Mouse (Mus musculus): ENCODE data around the gene Daam1. TPM values are rescaled to one million over a fixed set of nuclear protein-coding genes. Genes with fewer than 3 reads are reported as not detected.
A peak's percentile ranks its signal among the peaks of the same experiment; 100 is the strongest.

The Daam1 gene
- polyA plus RNA-seq, 1 experiment from 2014 or later = 18.2 TPM

DNA sequence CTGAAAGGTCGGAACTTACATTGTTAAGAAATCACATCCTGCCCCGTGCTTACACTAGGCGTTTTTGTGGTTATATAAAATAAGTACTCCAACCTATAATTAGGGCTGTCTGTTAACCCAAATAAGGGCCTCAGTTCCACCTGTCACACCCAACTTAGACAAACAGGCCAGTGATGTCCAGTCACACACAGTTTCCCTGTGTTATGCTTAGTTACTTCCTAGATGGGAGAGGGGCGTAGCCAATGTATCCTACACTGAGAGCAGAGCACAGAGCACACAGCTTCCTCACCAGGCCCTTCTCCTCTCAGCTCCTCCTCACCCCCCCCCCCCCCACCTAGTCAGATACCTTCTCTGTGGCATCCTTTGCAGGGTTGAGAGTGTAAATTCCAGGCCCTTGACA is 41.5 kb downstream of the Daam1 start:
- no peak for ATAC-seq (ENCODE audit: low FRiP score)
- Histone ChIP-seq H3K9ac (no peak overlapping the region), H3K36me3 (replicated peaks) (no peaks in the 10 kb centered on the region), H3K4me3 (replicated peaks) (no peak overlapping the region), H3K4me2 (no peak overlapping the region), H3K27ac (no peak overlapping the region), H3K9me3 (no peaks in the 10 kb centered on the region), H3K27me3 (no peaks in the 10 kb centered on the region), H3K4me1 (peaks cover 12% of the 10 kb centered on the region)
- WGBS = 90% methylated on average over 4 of the region's 4 CpGs

DNA sequence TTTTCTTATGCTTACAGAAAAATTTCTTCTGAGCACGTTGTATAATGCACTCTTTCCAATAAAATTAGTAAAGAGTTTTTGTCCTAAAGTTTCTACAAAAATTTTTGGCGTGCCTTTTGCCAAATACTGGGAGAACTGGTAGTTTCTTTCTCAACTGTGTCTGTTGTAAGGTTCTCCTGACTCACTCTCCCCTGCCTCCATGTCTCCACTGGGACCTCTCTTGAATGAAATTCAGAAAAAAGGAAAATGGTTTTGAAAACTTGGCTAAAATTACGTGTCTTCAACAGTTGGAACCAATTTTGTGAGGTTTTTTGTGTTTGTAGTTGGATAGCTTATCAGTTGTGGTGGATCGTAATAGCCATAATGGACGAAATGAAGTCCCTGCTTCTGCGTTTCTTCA is 43.7 kb downstream of the Daam1 start:
- Histone ChIP-seq H3K4me3 (replicated peaks) (no peak overlapping the region), H3K4me1 (peaks cover 19% of the 10 kb centered on the region), H3K27me3 (no peaks in the 10 kb centered on the region), H3K9me3 (no peaks in the 10 kb centered on the region), H3K27ac (no peak overlapping the region), H3K9ac (no peak overlapping the region), H3K36me3 (replicated peaks) (no peaks in the 10 kb centered on the region), H3K4me2 (no peak overlapping the region)
- 93% methylated on average over 6 of the region's 6 CpGs for WGBS
- no peak for ATAC-seq (ENCODE audit: low FRiP score)

DNA sequence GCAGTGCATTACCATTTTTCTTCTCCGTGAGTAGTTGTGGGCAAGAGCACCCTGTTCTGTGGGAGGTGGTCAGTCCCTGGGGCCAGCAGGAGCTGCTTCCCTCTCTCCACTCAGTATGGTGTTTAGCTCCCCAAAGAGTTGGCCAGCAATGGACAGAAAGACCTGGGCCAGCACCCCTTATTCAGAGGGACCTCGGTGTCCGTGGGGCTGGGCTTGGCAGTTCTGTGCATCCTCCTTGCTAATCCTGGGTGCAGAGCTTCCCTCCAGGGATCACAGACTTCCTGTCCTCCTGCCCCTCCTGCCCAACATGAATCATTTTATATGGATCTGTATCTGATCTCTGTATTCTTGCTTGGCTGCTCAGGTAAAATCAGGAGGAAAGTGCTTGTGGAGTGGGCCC is 44.1 kb downstream of the Daam1 start:
- Histone ChIP-seq H3K27ac (no peak overlapping the region), H3K4me2 (no peak overlapping the region), H3K9ac (no peak overlapping the region), H3K4me3 (replicated peaks) (no peak overlapping the region), H3K9me3 (no peaks in the 10 kb centered on the region), H3K27me3 (no peaks in the 10 kb centered on the region), H3K4me1 (peaks cover 19% of the 10 kb centered on the region), H3K36me3 (replicated peaks) (no peaks in the 10 kb centered on the region)
- WGBS = 88% methylated on average over 3 of the region's 3 CpGs
- no peak for ATAC-seq (ENCODE audit: low FRiP score)

DNA sequence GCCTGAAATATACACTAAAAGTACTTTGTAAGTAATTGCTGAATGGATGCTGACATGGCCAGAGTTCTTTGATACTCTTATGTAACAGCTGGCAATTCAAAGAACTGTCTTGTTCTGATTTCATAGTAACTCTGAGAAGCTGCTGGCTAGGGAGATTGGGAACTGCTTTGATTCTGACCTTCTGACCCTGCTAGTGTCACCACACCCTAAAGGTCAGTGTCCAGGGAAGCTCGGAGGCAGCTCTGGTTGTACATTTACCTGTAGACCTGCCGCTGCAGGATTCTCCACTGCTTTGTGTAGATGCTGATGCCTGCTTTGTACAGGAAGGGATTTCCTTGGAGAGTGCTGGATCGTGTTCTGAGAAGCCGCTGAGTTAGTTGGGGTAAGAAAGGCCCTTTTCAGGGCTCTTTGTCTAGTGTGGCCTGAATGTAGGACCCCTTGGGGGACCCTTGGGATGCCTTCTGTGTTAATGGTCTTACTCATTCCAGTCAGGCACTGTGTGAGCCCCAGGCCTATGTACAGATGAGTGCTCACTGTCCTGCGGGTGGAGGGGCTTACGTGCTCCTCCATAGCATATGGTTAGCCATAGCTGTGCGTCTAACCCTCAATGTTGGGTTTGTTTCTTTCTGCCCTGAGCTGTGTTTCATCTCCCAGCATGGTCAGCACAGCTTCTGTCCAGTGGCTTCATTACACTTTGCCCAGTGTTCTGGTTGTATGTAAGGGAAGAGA is 45.0 kb downstream of the Daam1 start:
- ATAC-seq (ENCODE audit: low FRiP score) = no peak
- peaks cover 19% of the 10 kb centered on the region for H3K4me1 ChIP-seq
- H3K36me3 ChIP-seq (replicated peaks) = no peaks in the 10 kb centered on the region
- H3K4me3 ChIP-seq (replicated peaks) = no peak overlapping the region
- H3K9me3 ChIP-seq = no peaks in the 10 kb centered on the region
- 0 out of 2 replicates have a peak overlapping the region, but pooled peaks have one; percentile 25 for H3K27ac ChIP-seq
- H3K9ac ChIP-seq = no peak overlapping the region
- 65% methylated on average over 7 of the region's 7 CpGs for WGBS
- H3K27me3 ChIP-seq = no peaks in the 10 kb centered on the region
- no peak overlapping the region for H3K4me2 ChIP-seq

DNA sequence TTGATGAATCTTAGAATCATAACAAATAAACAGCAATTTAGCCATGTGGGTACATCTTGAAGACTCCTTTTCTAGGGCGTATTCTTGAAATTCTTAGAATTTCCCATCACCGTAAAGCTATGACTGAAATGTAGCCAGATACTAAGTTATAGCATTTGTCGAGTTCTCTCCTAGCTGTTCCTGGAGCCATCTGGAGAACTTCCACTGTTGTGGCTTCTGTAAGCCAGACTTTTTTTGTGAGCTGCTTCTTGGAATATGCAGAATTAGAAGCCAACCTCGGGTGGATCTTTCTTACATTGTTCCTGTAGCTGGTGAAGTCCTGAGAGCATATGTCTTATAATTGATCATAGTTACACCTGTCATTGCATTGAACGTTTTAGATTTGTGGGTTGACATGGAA is 50.1 kb downstream of the Daam1 start:
- 90% methylated on average over 5 of the region's 5 CpGs for WGBS
- Histone ChIP-seq H3K4me2 (no peak overlapping the region), H3K9me3 (no peaks in the 10 kb centered on the region), H3K4me1 (peaks cover 24% of the 10 kb centered on the region), H3K9ac (no peak overlapping the region), H3K27ac (no peak overlapping the region), H3K36me3 (replicated peaks) (no peaks in the 10 kb centered on the region), H3K4me3 (replicated peaks) (no peak overlapping the region), H3K27me3 (no peaks in the 10 kb centered on the region)
- no peak for ATAC-seq (ENCODE audit: low FRiP score)

DNA sequence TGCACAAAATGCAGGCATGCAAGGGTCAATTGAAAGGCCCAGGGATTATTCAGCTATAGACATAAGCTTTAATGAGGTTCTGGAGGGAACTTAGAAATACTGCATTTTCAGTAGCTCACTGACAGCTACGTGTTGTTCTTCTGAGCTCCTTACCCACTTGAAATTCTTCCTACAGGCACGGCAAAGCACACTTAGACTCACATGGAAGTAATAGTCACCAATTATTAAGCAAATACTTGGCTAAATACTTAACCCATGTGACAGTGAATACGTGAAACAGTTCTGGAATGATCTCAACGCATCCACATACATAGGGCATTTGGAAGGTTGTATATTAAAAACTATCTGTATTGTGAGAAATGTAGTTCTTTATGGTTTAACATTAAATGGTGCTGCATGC is 50.6 kb downstream of the Daam1 start:
- H3K4me1 ChIP-seq = peaks cover 23% of the 10 kb centered on the region
- H3K9me3 ChIP-seq = no peaks in the 10 kb centered on the region
- no peak for ATAC-seq (ENCODE audit: low FRiP score)
- no peaks in the 10 kb centered on the region for H3K36me3 ChIP-seq (replicated peaks)
- no peak overlapping the region for H3K27ac ChIP-seq
- WGBS = 56% methylated on average over 4 of the region's 4 CpGs
- H3K4me3 ChIP-seq (replicated peaks) = no peak overlapping the region
- H3K9ac ChIP-seq = no peak overlapping the region
- H3K27me3 ChIP-seq = no peaks in the 10 kb centered on the region
- no peak overlapping the region for H3K4me2 ChIP-seq

DNA sequence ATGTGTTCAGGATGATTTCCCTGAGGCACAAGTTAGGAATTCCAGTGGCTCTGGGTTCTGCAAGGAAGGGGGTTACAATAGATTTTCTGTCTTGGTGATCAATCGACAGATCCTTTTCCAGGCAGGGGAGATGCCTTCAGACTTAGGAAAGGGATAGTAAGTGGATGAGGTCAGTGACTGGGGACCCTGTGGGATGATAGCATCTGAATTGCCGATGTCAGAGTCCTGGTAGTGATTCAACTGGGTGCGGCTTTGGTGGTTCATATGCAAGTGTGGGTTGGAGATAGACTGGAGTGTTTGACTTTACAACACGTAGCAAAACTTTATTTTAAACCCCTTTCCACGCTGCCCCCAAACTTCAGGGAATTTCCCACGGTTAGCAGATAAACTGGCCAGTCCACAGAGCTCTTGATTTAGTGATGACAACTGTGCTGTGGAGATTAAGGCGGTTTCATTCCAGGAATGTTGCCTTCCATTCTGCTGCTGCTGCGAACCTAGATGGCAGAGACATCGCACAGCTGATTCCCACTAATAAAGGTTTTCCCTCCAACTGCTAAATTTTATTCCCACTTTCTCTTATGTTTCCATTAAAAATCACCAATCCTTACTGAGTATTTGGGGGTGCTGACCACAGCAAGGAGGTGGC is 52.3 kb downstream of the Daam1 start:
- Histone ChIP-seq H3K4me3 (replicated peaks) (no peak overlapping the region), H3K36me3 (replicated peaks) (no peaks in the 10 kb centered on the region), H3K4me1 (peaks cover 18% of the 10 kb centered on the region), H3K27ac (no peak overlapping the region), H3K4me2 (no peak overlapping the region), H3K9ac (no peak overlapping the region), H3K9me3 (no peaks in the 10 kb centered on the region), H3K27me3 (no peaks in the 10 kb centered on the region)
- WGBS = 89% methylated on average over 9 of the region's 9 CpGs
- ATAC-seq (ENCODE audit: low FRiP score) = no peak

DNA sequence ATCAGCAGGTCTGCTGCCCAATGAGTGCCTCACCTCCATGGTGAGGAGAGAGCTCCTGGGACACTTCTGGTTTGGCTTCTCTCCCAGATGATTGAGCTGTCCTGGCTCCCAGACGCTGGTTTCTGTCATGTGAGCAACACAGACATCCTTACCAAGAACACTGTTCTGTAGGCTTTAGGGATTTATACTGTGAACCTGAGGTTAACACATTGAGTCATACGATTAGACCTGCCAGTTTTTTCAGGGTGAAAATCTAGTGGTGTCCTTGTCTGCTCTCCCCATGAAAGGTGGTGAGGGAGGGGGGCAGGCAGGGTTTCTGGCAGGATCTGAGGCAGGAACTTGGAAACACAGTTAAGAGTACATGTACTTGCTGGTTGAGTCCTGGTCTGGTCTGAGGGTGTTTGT is 54.3 kb downstream of the Daam1 start:
- WGBS = 93% methylated on average over 2 of the region's 2 CpGs
- no peak overlapping the region for H3K4me3 ChIP-seq (replicated peaks)
- H3K9ac ChIP-seq = no peak overlapping the region
- no peak overlapping the region for H3K27ac ChIP-seq
- no peak for ATAC-seq (ENCODE audit: low FRiP score)
- no peaks in the 10 kb centered on the region for H3K36me3 ChIP-seq (replicated peaks)
- no peaks in the 10 kb centered on the region for H3K9me3 ChIP-seq
- peaks cover 16% of the 10 kb centered on the region for H3K4me1 ChIP-seq
- no peaks in the 10 kb centered on the region for H3K27me3 ChIP-seq
- no peak overlapping the region for H3K4me2 ChIP-seq

DNA sequence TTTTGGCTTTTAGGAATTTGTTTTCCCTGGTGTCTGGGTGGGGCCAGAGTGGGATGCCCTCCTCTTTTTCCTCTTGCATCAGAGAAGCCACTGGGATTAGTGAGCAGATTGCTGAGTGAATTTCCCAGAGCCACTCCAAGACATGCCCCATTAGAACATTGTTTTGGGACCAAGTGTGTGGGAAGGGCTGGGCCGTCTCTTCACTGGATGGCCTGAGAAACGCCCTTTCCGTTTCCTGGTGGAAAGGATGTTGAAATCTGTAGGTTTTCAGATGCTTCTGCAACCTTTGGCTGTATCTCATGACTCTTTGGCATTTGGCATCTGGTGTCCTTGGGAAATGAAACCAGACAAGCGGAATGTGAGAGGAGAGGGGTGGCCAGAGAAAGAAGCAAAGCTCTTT is 54.8 kb downstream of the Daam1 start:
- 84% methylated on average over 4 of the region's 4 CpGs for WGBS
- no peaks in the 10 kb centered on the region for H3K9me3 ChIP-seq
- no peaks in the 10 kb centered on the region for H3K36me3 ChIP-seq (replicated peaks)
- no peak for ATAC-seq (ENCODE audit: low FRiP score)
- peaks cover 16% of the 10 kb centered on the region for H3K4me1 ChIP-seq
- no peak overlapping the region for H3K27ac ChIP-seq
- no peak overlapping the region for H3K9ac ChIP-seq
- H3K4me3 ChIP-seq (replicated peaks) = no peak overlapping the region
- H3K4me2 ChIP-seq = no peak overlapping the region
- no peaks in the 10 kb centered on the region for H3K27me3 ChIP-seq

DNA sequence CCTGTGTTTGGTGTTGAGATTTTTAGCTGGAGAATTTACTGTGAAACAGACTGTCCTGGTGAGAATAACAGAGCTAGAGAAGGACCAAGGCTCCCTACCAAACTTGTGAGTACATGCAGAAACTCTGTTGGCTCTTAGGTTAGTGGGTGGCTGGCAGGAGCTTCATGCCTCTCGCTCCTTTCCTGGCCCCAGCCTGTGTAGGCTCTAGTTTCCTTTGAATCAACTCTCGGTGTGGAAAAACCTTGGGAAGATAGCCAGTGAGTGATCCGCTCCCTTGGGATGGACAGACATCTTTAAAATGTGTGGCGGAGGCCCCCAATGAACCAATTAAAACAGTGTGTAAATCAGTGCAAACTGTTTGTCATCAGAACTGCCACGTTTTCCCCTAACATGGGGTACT is 55.5 kb downstream of the Daam1 start:
- Histone ChIP-seq H3K27me3 (no peaks in the 10 kb centered on the region), H3K4me2 (no peak overlapping the region), H3K36me3 (replicated peaks) (no peaks in the 10 kb centered on the region), H3K9me3 (no peaks in the 10 kb centered on the region), H3K4me3 (replicated peaks) (no peak overlapping the region), H3K9ac (no peak overlapping the region), H3K27ac (no peak overlapping the region), H3K4me1 (peaks cover 19% of the 10 kb centered on the region)
- ATAC-seq (ENCODE audit: low FRiP score) = no peak
- 82% methylated on average over 5 of the region's 5 CpGs for WGBS

DNA sequence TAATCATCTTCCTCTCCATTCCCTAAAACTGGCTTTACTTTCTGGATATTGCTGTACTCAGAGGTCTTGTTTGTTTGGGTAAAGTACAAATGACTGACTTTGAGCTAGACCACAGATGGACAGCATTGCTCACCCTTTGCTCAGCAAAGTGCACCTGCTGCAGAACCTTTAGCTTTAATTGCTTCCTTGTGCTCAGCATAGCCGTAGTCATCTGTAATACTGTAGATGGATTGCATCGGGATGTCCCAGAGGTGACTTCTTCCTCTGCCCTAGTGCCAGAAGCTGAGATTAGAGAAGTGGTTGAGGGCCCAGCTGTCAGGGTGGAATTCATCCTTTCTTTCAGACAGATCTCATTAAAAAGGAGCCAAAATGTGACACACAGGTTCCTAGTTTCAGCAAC is 56.1 kb downstream of the Daam1 start:
- 73% methylated on average over 2 of the region's 2 CpGs for WGBS
- H3K27ac ChIP-seq = no peak overlapping the region
- no peak for ATAC-seq (ENCODE audit: low FRiP score)
- H3K4me1 ChIP-seq = peaks cover 21% of the 10 kb centered on the region
- no peaks in the 10 kb centered on the region for H3K9me3 ChIP-seq
- H3K27me3 ChIP-seq = no peaks in the 10 kb centered on the region
- no peak overlapping the region for H3K9ac ChIP-seq
- no peak overlapping the region for H3K4me2 ChIP-seq
- no peaks in the 10 kb centered on the region for H3K36me3 ChIP-seq (replicated peaks)
- no peak overlapping the region for H3K4me3 ChIP-seq (replicated peaks)

DNA sequence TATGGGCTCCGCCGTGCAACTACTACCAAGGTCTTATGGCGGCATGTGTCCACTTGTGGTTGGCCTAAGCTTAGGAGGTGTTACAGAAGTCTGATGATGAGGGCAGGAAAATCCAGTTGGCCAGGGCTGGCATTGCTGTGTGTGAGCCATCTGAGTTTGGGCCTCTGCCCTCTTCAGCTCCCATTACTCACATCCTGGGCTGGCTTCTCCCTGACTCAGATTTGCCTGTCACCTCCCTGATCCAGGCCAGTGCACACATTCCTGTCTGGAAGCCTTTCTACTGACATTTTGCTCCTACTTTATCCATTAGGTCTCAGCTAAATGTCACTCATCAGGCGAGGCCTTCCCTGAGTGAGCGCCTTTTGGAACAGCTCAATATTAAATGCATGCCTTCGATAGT is 57.5 kb downstream of the Daam1 start:
- WGBS = 96% methylated on average over 6 of the region's 6 CpGs
- H3K27me3 ChIP-seq = no peaks in the 10 kb centered on the region
- peaks cover 31% of the 10 kb centered on the region for H3K4me1 ChIP-seq
- H3K27ac ChIP-seq = no peak overlapping the region
- no peak overlapping the region for H3K4me2 ChIP-seq
- H3K4me3 ChIP-seq (replicated peaks) = no peak overlapping the region
- ATAC-seq (ENCODE audit: low FRiP score) = no peak
- no peaks in the 10 kb centered on the region for H3K36me3 ChIP-seq (replicated peaks)
- no peak overlapping the region for H3K9ac ChIP-seq
- H3K9me3 ChIP-seq = no peaks in the 10 kb centered on the region

DNA sequence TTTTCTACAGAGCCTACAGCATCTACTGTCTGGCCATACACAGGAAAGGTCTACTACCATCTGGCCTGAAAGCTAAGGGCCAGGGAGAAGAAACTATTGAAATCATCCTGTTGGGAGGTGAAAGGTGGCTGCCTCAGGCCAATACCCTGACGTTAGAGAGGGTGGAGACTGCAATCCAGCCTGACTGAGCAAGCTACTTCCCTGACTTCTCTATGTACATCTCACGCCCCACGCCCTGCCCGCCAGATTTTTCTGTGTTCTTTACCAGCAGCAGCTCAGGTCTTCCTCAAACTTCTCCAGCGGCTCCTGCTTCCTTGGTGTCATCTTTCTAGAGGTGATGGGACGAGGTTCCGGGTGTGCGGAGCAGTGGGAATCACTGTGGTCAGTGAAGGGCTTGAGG is 58.4 kb downstream of the Daam1 start:
- Histone ChIP-seq H3K36me3 (replicated peaks) (no peaks in the 10 kb centered on the region), H3K9me3 (no peaks in the 10 kb centered on the region), H3K27ac (no peak overlapping the region), H3K9ac (no peak overlapping the region), H3K4me1 (peaks cover 31% of the 10 kb centered on the region), H3K4me3 (replicated peaks) (no peak overlapping the region), H3K4me2 (no peak overlapping the region), H3K27me3 (no peaks in the 10 kb centered on the region)
- 81% methylated on average over 8 of the region's 8 CpGs for WGBS
- no peak for ATAC-seq (ENCODE audit: low FRiP score)
